Mouse (Mus musculus): ENCODE data around the gene Aff3. TPM values are rescaled to one million over a fixed set of nuclear protein-coding genes. Genes with fewer than 3 reads are reported as not detected.

The Aff3 gene
- polyA plus RNA-seq, 1 experiment from 2014 or later, result 13.8 TPM

DNA sequence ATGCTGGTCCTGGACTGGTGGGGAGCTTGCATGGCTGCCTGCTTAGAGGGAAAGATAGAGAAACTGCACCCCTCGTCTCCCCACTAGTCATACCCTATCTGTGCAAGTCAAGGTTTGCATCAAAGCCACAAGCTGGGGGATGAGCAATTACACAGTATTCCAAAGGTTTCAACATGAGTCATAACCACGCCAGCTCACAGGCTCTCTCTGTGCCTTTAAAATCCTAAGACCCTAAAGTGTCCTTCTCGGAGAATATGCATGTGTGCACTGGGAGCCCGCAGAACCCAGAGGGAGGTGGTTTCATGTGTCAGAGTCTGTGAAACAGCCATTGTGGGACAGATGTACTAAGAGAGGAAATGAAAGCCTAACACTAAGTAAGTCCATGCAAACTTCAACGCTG, 194.6 kb downstream of the Aff3 start:
- DNase-seq (ENCODE audit: low spot score) (peak; percentile 37), ATAC-seq (ENCODE audit: low read depth) (peak; percentile 45; the same call in 1 of the 2 replicates)
- peaks cover 6% of the 10 kb centered on the region for H3K4me1 ChIP-seq (ENCODE audit: control insufficient read depth, insufficient read depth, low read length)
- 44% methylated on average over 5 of the region's 5 CpGs for WGBS
- H3K9ac ChIP-seq (ENCODE audit: low read depth, low read length), result no peak overlapping the region
- H3K27me3 ChIP-seq (replicated peaks; ENCODE audit: control insufficient read depth, insufficient read depth, low read length), result no peaks in the 10 kb centered on the region
- H3K9me3 ChIP-seq (ENCODE audit: control insufficient read depth, low read length), result no peaks in the 10 kb centered on the region
- H3K4me2 ChIP-seq (ENCODE audit: low read depth, low read length), result peak overlapping the region; percentile 36; the same call in 1 of the 2 replicates
- H3K4me3 ChIP-seq (ENCODE audit: low read depth, low read length), result no peak overlapping the region
- H3K27ac ChIP-seq (replicated peaks; ENCODE audit: low read depth, low read length), result no peak overlapping the region
- no peaks in the 10 kb centered on the region for H3K36me3 ChIP-seq (ENCODE audit: control insufficient read depth, insufficient read depth, low read length)

DNA sequence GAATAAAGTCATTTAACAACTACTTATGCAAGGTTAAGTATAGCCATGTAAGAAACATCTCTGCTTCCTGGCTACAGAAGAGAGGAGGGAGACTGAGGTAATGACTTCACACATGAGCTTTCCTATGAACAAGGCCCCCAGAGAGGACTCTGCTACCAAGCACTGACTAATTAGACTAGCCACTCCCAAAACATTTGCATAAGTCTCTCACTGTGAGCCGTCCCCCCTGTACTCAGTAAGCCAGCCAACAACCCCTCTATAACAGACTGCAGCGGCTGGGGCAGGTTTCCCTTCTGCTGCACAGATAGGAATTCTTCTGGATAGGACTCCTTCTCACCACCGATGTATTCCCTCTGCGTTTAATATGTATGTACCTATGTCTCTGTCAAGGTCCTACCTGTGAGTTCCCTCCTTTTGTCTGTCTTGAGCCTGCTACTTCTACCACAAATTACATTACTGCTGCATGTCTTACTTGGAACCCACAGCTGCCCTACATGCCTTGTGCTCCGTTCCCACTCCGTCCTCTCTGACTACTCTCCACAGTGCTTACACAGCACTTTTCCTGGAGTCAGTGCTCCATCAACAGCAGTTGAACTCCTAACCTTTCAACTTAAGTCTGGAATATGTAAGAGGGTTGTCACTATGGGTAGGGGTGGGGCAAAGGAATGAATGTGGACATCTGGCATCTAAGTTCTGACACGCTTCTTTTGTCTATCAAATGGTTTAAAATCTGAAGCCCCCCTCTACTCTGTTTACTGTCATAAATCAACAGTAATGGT, 197.3 kb downstream of the Aff3 start:
- Histone ChIP-seq H3K9me3 (ENCODE audit: control insufficient read depth, low read length) (no peaks in the 10 kb centered on the region), H3K4me1 (ENCODE audit: control insufficient read depth, insufficient read depth, low read length) (peaks cover 6% of the 10 kb centered on the region), H3K27me3 (replicated peaks; ENCODE audit: control insufficient read depth, insufficient read depth, low read length) (no peaks in the 10 kb centered on the region), H3K4me3 (ENCODE audit: low read depth, low read length) (no peak overlapping the region), H3K36me3 (ENCODE audit: control insufficient read depth, insufficient read depth, low read length) (no peaks in the 10 kb centered on the region), H3K27ac (replicated peaks; ENCODE audit: low read depth, low read length) (no peak overlapping the region), H3K4me2 (ENCODE audit: low read depth, low read length) (no peak overlapping the region), H3K9ac (ENCODE audit: low read depth, low read length) (no peak overlapping the region)
- 0 out of 2 replicates have a peak, but pooled peaks have one; percentile 50 for ATAC-seq (ENCODE audit: low read depth)
- WGBS, result 50% methylated on average over 7 of the region's 7 CpGs
- DNase-seq (ENCODE audit: low spot score), result no peak

DNA sequence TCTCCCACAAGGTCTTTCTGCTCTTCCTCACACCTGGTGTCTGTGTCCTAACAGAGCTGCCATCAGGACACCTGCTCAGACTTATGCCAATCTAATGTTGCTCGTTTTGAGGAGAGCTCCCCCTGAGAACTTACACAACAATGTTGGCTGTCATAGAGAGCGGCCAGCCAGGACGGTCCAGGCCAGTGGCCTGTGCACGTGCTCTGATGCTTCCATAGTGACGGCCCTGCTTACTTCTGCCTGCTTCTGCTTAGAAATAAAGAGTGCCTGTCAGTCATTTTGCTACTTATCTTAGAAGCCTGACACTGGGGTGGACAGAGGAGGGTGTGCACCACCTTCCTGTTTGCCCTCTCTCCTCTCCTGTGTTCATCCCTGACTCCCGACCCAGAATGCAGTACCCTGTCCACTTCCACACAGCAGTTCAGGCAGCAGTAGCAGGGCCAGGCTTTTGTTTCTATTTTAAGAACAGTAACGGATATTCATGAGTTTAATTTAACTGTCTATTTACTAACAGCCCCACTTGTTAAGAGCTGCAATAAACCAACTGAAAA, 208.0 kb downstream of the Aff3 start:
- 0 out of 2 replicates have a peak, but pooled peaks cover 3% of the 10 kb centered on the region for H3K4me1 ChIP-seq (ENCODE audit: control insufficient read depth, insufficient read depth, low read length)
- DNase-seq (ENCODE audit: low spot score), result no peak
- no peaks in the 10 kb centered on the region for H3K36me3 ChIP-seq (ENCODE audit: control insufficient read depth, insufficient read depth, low read length)
- H3K27ac ChIP-seq (replicated peaks; ENCODE audit: low read depth, low read length), result no peak overlapping the region
- H3K9ac ChIP-seq (ENCODE audit: low read depth, low read length), result no peak overlapping the region
- whole genome bisulfite sequencing, result 82% methylated on average over 7 of the region's 7 CpGs
- H3K9me3 ChIP-seq (ENCODE audit: control insufficient read depth, low read length), result no peaks in the 10 kb centered on the region
- no peaks in the 10 kb centered on the region for H3K27me3 ChIP-seq (replicated peaks; ENCODE audit: control insufficient read depth, insufficient read depth, low read length)
- no peak overlapping the region for H3K4me2 ChIP-seq (ENCODE audit: low read depth, low read length)
- no peak for ATAC-seq (ENCODE audit: low read depth)
- H3K4me3 ChIP-seq (ENCODE audit: low read depth, low read length), result no peak overlapping the region

DNA sequence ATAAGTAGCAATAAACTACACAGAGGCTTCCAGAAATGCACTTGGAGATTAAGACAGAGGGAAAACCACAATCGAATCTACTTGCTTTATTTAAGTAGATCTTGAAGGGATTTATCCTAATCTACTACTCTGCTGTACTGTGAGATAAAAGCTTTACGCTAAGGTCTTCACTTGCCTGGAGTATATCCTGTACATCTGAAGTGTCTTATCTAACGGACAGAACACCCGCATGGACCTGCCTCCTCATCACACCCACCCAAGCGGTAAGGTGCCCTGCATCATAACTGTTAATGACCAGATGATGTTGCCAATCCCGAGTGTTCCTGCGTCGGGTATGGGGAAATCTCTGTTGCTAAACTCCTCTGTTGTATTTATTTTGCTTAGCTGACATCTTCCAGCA, 209.8 kb downstream of the Aff3 start:
- ATAC-seq (ENCODE audit: low read depth), result no peak

DNA sequence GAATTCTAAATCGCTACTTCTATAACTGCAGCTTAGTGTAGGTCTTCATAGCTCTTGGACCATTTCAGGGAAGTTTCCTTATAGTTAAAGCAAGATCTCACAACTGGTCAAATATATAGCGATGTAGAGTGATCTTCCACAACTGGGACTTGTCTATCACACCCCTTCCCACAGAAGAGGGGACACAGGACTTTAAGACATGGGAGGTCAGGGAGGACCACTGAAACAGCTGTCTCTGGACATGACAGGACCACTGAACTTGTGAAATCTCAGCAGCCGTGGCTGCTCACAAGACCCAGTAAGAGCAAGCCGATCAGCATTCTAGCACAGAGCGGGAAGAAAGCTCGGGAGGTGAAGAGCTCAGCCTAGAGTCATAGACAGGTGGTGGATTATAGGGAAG, 213.4 kb downstream of the Aff3 start:
- no peak overlapping the region for H3K9ac ChIP-seq (ENCODE audit: low read depth, low read length)
- ATAC-seq (ENCODE audit: low read depth) (no peak), DNase-seq (ENCODE audit: low spot score) (no peak)
- no peaks in the 10 kb centered on the region for H3K36me3 ChIP-seq (ENCODE audit: control insufficient read depth, insufficient read depth, low read length)
- no peaks in the 10 kb centered on the region for H3K9me3 ChIP-seq (ENCODE audit: control insufficient read depth, low read length)
- H3K4me3 ChIP-seq (ENCODE audit: low read depth, low read length), result no peak overlapping the region
- no peaks in the 10 kb centered on the region for H3K27me3 ChIP-seq (replicated peaks; ENCODE audit: control insufficient read depth, insufficient read depth, low read length)
- WGBS, result 84% methylated on average over 6 of the region's 6 CpGs
- H3K4me1 ChIP-seq (ENCODE audit: control insufficient read depth, insufficient read depth, low read length), result peaks cover 20% of the 10 kb centered on the region
- H3K4me2 ChIP-seq (ENCODE audit: low read depth, low read length), result no peak overlapping the region
- no peak overlapping the region for H3K27ac ChIP-seq (replicated peaks; ENCODE audit: low read depth, low read length)

More for the DNA sequence above, 209.8 kb downstream of the Aff3 start:
- WGBS, result 88% methylated on average over 8 of the region's 8 CpGs
- H3K27ac ChIP-seq (replicated peaks; ENCODE audit: low read depth, low read length), result no peak overlapping the region
- H3K36me3 ChIP-seq (ENCODE audit: control insufficient read depth, insufficient read depth, low read length), result no peaks in the 10 kb centered on the region
- peaks cover 11% of the 10 kb centered on the region for H3K4me1 ChIP-seq (ENCODE audit: control insufficient read depth, insufficient read depth, low read length)
- no peak for DNase-seq (ENCODE audit: low spot score)
- H3K4me3 ChIP-seq (ENCODE audit: low read depth, low read length), result no peak overlapping the region
- H3K27me3 ChIP-seq (replicated peaks; ENCODE audit: control insufficient read depth, insufficient read depth, low read length), result no peaks in the 10 kb centered on the region
- H3K9me3 ChIP-seq (ENCODE audit: control insufficient read depth, low read length), result no peaks in the 10 kb centered on the region
- no peak overlapping the region for H3K9ac ChIP-seq (ENCODE audit: low read depth, low read length)
- H3K4me2 ChIP-seq (ENCODE audit: low read depth, low read length), result no peak overlapping the region

DNA sequence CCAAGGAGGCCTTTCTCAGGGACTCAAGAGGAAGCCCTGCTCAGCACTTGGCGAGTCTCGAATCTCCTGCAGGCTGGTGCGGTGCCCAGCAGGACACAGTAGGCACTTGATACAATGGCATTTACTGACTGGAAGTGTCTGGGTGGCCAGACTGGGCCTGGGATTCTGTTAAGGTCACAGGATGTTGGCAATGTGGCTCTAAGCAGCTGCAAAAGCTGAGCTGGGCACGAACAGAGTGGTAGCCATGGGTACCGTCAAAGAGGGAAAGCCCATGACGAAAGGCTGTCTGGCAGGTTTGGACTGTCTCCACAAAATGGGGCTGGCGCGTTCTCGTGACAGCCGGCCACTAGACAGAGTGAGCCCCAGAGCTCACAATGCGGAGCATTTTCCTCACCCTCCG, 214.1 kb downstream of the Aff3 start:
- H3K27me3 ChIP-seq (replicated peaks; ENCODE audit: control insufficient read depth, insufficient read depth, low read length), result no peaks in the 10 kb centered on the region
- H3K27ac ChIP-seq (replicated peaks; ENCODE audit: low read depth, low read length), result no peak overlapping the region
- no peaks in the 10 kb centered on the region for H3K36me3 ChIP-seq (ENCODE audit: control insufficient read depth, insufficient read depth, low read length)
- no peak overlapping the region for H3K4me2 ChIP-seq (ENCODE audit: low read depth, low read length)
- no peaks in the 10 kb centered on the region for H3K9me3 ChIP-seq (ENCODE audit: control insufficient read depth, low read length)
- no peak overlapping the region for H3K9ac ChIP-seq (ENCODE audit: low read depth, low read length)
- WGBS, result 80% methylated on average over 12 of the region's 12 CpGs
- peak; percentile 39 for DNase-seq (ENCODE audit: low spot score)
- H3K4me3 ChIP-seq (ENCODE audit: low read depth, low read length), result no peak overlapping the region
- H3K4me1 ChIP-seq (ENCODE audit: control insufficient read depth, insufficient read depth, low read length), result peaks cover 20% of the 10 kb centered on the region
- ATAC-seq (ENCODE audit: low read depth), result peak; percentile 60

DNA sequence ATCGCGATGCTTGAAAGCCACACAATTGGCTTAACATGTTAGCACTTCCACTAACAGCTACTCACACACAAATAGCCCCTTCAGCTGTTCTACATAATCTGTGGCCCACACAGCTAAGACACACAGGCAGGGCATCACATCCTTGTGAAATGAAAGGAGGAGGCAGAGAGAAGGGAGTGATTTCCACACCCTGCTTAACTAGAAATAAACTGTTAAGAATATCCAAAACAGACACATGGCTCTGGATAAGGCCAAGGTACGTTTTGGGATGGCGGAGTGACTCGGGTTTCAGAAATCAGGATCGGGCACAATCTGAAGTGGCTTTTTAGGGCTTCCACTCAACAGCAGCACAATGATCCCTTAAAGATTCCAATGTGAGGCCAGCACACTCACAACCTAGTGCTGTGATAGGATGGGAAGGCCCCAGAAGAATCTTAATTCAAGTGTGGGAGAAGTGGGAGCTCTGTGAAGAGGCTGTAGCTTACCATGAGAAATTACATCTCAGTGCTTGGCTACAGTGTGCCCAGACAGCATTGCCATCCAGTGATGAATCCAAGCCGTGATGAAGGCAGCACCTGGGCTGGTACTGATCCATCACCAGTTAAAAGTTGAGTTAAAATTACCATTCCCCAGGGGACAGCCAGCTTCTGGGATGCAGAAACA, 214.8 kb downstream of the Aff3 start:
- H3K27ac ChIP-seq (replicated peaks; ENCODE audit: low read depth, low read length), result no peak overlapping the region
- H3K4me1 ChIP-seq (ENCODE audit: control insufficient read depth, insufficient read depth, low read length), result peaks cover 20% of the 10 kb centered on the region
- H3K36me3 ChIP-seq (ENCODE audit: control insufficient read depth, insufficient read depth, low read length), result no peaks in the 10 kb centered on the region
- no peak overlapping the region for H3K4me2 ChIP-seq (ENCODE audit: low read depth, low read length)
- H3K4me3 ChIP-seq (ENCODE audit: low read depth, low read length), result no peak overlapping the region
- no peak for ATAC-seq (ENCODE audit: low read depth)
- WGBS, result 47% methylated on average over 7 of the region's 7 CpGs
- H3K9ac ChIP-seq (ENCODE audit: low read depth, low read length), result no peak overlapping the region
- no peaks in the 10 kb centered on the region for H3K27me3 ChIP-seq (replicated peaks; ENCODE audit: control insufficient read depth, insufficient read depth, low read length)
- no peaks in the 10 kb centered on the region for H3K9me3 ChIP-seq (ENCODE audit: control insufficient read depth, low read length)
- no peak for DNase-seq (ENCODE audit: low spot score)

DNA sequence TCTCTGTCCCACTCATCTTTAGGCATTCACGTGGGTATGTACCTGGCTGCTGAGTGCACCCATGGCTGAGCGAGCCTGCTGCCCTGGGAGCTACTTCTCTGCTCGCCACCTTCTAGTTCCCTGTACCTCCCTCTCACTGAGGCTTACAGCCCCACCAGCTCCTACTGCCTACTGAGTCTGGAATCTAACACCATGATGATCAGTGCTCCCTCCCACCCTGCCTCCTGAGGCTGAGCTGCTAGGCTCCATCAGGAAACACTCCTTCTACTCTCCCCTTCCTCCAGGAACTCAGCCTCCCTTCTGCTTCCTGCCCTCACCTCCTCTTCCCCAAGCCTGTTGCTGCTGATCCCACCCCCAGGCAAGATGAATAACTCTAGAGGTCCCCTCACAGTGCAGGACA, 215.9 kb downstream of the Aff3 start:
- Histone ChIP-seq H3K27me3 (replicated peaks; ENCODE audit: control insufficient read depth, insufficient read depth, low read length) (no peaks in the 10 kb centered on the region), H3K4me3 (ENCODE audit: low read depth, low read length) (no peak overlapping the region), H3K27ac (replicated peaks; ENCODE audit: low read depth, low read length) (no peak overlapping the region), H3K9me3 (ENCODE audit: control insufficient read depth, low read length) (no peaks in the 10 kb centered on the region), H3K4me2 (ENCODE audit: low read depth, low read length) (no peak overlapping the region), H3K4me1 (ENCODE audit: control insufficient read depth, insufficient read depth, low read length) (peaks cover 20% of the 10 kb centered on the region), H3K9ac (ENCODE audit: low read depth, low read length) (no peak overlapping the region), H3K36me3 (ENCODE audit: control insufficient read depth, insufficient read depth, low read length) (no peaks in the 10 kb centered on the region)
- ATAC-seq (ENCODE audit: low read depth) (no peak), DNase-seq (ENCODE audit: low spot score) (no peak)
- WGBS, result 55% methylated on average over 3 of the region's 3 CpGs

Measured in embryonic facial prominence, embryonic 14.5 days (tissue).